Mouse (Mus musculus) gastrocnemius, postnatal 4 days (tissue): Measurements from ENCODE around the gene Iqcg. TPM values are rescaled to one million over a fixed set of nuclear protein-coding genes. Genes with fewer than 3 reads are reported as not detected.

Source experiments
- DNase-seq, 2 experiments: peaks; one replicate each; pipeline ENCODE4 v3.0.0; 2021 to 2022; ENCODE audit warnings: low spot score in 2 of 2, mixed read lengths in 2 of 2
- total RNA-seq, 2 experiments: library from RNA; stranded (reverse); gene quantifications; 2 replicates each; pipeline ENCODE4 v1.2.3; 2021

Gene Iqcg
- total RNA-seq, 2 experiments from 2014 or later, result 2.1 to 2.2 TPM

DNA sequence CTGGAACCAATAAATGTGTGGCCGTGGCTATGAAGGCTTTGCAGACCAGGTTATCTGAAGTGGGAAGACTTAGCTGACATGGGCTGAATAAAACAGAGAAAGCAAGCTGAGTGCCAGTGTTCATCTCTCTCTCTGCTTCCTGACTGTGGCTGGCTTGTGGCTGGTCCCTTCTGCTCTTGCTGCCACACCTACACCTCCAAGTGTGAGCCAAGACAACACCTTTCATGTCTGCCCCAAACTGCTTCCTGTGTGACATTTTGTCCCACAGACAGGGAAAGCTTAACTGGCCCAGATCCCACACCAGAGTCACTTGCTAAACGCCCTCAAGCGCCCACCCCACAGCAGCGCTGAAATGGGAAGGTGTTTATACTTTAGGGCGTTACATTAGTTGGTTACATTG lies 2.9 kb downstream of the Iqcg start:
- DNase-seq, result no peak

DNA sequence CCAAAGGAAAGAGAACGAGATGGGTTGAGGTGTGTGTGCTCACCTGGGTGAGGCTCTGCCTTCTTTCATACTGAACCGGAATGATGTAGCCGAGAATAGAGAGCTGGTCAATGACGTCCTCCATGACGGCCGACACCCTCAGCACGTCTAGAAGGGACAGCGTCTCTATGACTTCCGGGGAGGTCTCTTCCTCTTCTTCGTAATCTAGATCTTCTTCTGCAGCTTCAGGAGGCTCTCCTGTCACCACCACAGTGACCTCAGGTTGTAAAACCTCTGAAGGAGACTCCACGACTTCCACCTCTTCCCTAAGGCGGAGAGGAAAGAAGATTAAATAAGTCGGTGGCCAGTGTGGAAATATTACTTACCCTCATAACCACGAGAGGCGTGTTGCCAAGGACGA lies 6.2 kb downstream of the Iqcg start:
- no peak for DNase-seq

DNA sequence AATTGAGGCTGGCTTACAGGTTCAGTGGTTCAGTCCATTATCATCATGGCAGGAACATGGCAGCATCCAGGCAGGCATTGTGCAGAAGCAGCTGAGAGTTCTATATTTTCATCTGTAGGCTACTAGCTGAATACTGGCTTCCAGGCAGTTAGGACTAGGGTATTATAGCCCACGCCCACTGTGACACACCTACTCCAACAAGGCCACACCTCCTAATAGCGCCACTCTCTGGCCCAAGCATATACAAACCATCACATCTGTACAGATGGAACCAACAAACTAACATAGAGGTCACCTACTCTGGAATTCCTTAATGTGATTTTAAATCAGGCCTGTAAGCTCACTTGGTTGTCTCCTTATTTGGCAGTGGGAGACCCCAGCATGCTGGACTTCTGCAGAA lies 7.3 kb downstream of the Iqcg start:
- DNase-seq, result no peak

DNA sequence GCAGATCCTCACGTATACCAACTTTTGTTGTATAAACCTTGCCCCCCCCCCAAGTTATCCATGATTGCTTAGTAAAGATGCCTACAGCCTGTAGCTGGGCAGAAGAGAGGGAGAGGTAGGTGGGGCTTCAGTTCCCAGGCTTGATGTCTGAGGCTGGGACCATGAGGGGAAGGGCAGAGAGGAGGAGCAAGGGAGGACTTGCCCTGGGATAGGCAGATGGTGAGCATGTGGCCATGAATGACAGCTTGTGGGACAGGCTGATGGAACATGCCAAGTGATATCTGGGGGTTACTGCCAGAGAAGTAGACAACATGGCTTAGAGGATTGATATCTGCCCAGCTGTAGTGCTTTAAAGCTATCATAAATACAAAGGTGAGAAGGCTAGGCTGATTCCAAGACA lies 8.0 kb downstream of the Iqcg start:
- DNase-seq, result no peak

DNA sequence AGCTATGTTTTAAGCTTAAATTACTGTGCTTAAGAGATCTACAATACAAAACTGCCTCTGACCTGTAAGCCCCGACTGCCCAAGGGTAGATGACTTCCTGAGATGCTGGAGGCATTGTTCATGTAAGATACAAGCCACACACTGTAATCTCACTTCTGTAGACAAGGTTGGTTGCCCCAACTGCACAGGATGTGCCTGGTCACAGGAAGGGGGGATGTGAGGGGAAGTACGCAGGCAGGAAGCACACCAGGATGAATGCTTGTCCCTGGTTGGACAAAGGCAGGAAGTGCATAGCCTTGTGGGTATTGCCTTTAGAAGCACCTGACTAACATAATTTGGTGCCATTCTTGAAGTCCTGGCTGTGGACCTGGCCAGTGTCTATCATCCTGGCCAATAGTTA lies 12.8 kb downstream of the Iqcg start:
- no peak for DNase-seq

DNA sequence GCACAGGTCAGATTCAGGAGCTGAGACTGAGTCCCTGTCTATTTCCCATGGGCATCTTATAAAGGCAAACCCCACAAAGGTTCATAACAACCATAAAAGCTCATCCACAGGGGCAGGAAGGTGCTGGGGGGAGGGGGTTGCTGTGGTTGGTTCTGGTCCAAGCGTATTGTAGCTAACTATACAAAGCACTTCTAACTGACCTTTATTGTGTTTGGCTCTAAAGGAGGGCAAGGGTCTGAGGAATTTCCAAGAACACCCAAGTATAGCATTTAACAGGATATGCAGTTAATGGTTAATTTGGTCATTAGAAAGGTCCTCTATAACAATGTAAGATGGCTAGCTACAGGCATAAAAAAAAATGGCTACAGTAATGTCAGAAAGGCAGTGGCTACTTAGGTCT lies 13.3 kb downstream of the Iqcg start:
- DNase-seq, result no peak

DNA sequence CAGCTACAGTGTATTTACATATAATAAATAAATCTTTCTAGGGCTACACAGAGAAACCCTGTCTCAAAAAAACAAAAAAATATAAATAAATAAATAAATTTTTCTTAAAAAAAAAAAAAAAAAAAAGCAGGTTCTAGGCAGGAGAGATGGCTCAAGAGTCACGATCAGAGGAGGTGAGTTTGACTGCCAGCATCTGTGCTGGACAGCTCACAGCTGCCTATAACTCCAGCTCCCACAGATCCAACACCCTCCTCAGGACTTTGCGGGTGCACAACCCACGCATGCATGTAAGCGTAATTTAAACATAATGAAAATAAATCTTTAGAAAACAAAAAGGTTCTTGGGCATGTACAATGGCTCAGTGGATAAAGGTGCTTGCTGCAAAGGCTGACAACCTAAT lies 20.0 kb downstream of the Iqcg start:
- no peak for DNase-seq

DNA sequence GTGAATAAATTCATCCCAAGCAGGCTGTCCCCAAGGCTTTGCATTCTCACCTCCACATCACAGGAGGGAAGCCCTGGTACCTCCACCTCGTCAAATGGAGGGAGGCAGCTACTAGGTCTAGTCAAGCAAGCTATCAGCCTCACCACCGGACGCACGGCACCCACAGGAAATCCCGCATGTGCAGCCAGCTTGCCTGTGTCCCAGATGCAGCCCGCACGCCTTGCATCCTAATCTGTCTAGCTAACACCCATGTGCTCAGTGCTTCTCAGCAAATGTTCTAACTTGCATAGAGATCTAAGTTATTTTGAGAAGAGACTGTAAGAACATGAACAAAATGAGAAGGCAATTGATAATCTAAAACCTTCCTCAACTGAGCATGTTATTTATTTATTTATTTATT lies 29.7 kb downstream of the Iqcg start:
- no peak for DNase-seq

DNA sequence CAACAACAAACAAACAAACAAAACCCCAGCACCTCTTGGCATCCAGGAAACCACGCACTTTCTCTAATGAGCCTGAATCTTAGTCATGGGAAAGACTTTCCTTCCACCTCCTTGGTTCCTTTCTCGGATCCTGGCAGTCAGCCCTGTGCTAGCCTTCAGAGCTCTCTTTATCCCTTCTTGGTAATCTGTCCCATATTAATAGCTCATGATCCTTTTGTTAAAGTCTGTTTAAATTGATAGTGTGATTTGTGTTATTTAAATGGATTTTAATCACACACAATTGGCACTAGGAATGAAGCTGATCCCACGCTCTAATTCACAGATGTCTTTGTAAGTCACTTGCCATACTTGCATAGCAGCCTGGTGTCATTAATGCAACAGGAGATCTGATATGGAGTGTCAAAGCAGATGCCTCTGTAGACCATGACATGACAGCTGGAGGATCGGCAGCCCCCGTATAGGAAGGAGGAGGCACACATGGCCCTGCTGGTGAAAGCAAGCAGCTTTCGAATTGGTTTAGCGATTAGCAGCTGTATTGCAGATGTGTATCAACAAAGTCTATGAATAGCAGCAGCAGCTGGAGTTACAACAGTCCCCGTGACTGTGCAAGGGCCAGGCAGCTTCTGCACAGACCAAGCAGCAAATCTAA lies 31.4 kb downstream of the Iqcg start:
- DNase-seq, result no peak

- peak; percentile 76 to 85 for DNase-seq
These were observed 32.3 kb downstream of the Iqcg start for GRCm38 (mm10) chr16:33023750-33024149.

DNA sequence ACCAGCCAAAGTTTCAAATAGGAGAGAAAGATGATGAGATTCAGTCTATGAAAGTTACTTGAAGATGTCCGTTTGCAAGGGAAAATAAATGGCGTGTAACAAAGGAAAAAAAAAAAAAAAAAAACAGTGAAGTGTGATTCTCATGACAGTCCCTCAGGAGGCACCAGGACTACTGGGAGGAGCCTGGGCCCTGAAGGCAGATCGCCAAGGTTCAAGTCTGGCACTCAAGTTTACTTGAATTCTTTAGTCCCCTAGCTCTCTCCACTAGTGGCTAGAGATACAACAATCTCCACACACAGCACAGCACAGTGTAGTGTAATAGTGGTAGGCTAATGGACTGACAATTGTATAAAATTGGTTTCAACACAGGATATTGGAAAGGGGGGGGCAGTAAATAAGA lies 34.6 kb downstream of the Iqcg start:
- no peak for DNase-seq

DNA sequence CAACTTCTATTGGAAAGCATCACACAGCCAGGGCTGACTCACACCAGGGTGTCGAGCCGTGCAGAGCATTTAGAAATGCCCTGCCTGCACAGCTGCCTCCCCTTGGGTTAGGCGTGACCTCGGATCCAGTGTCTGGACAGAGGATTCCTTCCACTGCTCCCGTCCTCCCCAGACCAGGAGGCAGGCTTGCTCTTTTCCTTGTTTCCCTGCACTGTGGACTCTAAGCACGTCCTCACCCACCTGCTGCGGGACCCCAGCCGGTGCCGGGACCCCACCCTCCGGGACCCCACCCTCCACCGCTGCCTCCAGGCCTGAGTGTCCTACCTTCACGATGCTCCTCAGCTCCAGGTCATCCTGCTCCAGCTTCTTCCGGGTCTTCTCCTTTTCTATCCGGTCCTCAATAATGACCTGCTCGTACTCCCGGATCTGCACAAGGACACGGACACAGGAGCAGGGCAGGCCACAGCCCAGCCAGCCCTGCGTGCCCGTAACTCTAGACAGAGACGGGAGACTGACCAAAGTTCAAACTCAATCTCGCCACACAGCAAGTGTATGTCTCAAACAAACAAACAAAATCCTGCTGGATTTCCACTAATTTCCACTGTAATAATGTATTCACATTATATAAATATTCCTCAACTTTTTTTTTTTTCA lies 36.8 kb downstream of the Iqcg start:
- DNase-seq, result no peak

DNA sequence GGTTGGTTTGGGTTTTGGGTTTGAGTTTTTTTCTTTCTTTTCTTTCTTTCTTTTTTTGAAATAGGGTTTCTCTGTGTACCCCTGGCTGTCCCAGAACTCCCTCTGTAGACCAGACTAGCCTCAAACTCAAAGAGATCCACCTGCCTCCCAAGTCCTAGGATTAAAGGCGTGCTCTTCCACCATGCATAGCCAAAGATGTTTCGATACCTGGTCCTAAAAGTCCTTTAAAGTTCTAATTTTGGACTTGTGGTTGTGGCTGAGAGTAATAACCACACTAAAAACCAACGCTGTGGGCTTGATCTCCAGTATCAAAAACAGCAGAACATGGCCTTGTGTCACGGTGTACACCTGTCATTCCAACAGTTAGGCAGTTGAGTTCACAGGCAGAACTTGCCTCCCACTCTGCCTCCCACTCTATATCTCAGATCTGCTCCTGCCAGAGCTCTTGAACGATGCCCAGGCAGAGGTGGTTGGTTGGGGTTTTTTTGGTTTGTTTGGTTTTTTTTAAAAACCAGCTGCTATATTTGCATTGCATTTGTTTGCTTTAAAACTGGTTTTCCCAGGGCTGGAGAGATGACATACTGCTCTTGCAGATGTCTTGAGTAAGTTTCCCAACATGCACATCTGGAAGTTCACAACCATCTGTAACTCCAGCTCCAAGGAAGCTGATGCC lies 38.2 kb downstream of the Iqcg start:
- no peak for DNase-seq

DNA sequence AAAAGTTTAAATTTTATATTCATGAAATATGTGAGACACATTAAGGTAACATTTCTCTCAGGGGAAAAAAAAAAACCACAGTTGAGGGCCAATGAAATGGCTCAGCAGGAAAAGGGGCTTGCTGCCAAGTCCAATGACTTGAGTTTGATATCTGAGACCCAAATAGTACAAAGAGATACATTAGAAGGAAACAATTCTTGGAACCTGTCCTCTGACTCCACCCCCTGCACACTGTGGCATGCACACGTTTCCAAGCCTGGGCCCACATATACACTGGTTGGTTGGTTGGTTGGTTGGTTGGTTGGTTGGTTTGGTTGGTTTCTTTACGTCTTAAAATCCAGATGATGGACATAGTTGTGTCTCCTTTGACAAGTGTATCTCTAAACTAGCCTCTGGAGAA lies 40.0 kb downstream of the Iqcg start:
- DNase-seq, result no peak

- no peak for DNase-seq
These were observed 40.6 kb downstream of the Iqcg start for GRCm38 (mm10) chr16:33015396-33015907.

GRCm38 (mm10) chr16:33014921-33015320 lies 41.1 kb downstream of the Iqcg start:
- no peak for DNase-seq

DNA sequence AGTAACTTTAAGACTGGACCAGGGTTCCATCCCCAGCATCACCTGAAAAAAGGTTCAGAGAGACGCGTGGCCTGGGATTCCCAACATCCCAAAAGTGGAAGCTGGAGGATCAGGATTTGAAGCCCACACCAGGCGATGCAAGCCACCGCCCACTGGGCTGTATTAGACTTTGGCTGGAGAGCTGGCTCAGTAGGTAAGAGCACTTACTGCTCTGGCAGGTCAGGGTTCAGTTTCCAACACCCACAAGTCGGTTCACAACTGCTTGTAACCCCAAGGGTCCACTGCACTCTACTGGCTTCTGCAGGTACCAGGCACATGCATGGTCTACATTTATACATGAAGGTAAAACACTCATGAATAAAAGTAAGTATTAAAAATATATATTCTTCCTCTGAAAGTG lies 42.2 kb downstream of the Iqcg start:
- no peak for DNase-seq

- no peak for DNase-seq
These were observed 45.9 kb downstream of the Iqcg start for GRCm38 (mm10) chr16:33010166-33010565.

GRCm38 (mm10) chr16:33007436-33007835 lies 48.6 kb downstream of the Iqcg start:
- no peak for DNase-seq

- no peak for DNase-seq
These were observed 49.1 kb downstream of the Iqcg start for GRCm38 (mm10) chr16:33006888-33007287.

GRCm38 (mm10) chr16:33005216-33005615 lies 50.8 kb downstream of the Iqcg start:
- no peak for DNase-seq

DNA sequence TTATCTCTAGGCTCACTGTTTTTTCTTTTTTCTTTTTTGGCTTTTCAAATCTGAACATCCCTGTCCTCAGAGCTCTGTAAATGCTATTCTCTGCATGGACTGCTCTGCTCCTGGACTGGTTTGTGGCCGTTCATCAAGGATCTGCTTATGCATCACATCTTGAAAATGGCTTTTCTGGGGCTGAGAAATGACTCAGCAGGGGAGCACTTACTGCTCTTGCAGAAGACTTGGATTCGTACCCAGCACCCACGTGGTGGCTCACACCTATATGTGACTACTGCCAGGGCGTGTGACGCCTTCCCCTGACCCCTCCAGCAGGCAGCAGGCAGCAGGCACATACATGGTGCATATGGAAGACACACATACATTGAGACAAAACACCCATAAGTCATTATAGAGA lies 63.9 kb downstream of the Iqcg start:
- no peak for DNase-seq

GRCm38 (mm10) chr16:32984631-32985030 lies 71.4 kb downstream of the Iqcg start:
- DNase-seq, result no peak
